Mouse (Mus musculus) heart, embryonic 10.5 days (tissue): Measurements from ENCODE around the gene Slco1a5. TPM values are rescaled to one million over a fixed set of nuclear protein-coding genes. Genes with fewer than 3 reads are reported as not detected.
A peak's percentile ranks its signal among the peaks of the same experiment; 100 is the strongest.

Experiments
- DNase-seq: peaks from one replicate; pipeline ENCODE4 v3.0.0-alpha.2; 2017; ENCODE audit warnings: low spot score
- H3K27ac ChIP-seq: fragments of 300-500 bp; sonication (generic); 2 replicates; pipeline ENCODE4 v1.5.1; 2016; ENCODE audit warnings: mild to moderate bottlenecking
- H3K27me3 ChIP-seq: fragments of 300-500 bp; sonication (generic); 2 replicates; pipeline ENCODE4 v1.6.1; 2016; ENCODE audit warnings: mild to moderate bottlenecking; ENCODE audit not compliant: poor library complexity, insufficient read depth, severe bottlenecking
- H3K36me3 ChIP-seq: fragments of 300-500 bp; sonication (generic); 2 replicates; pipeline ENCODE4 v1.6.1; 2016; ENCODE audit warnings: mild to moderate bottlenecking, moderate library complexity
- H3K4me1 ChIP-seq: fragments of 300-500 bp; sonication (generic); 2 replicates; pipeline ENCODE4 v1.6.1; 2016; ENCODE audit warnings: mild to moderate bottlenecking
- H3K4me3 ChIP-seq: fragments of 300-500 bp; sonication (generic); 2 replicates; pipeline ENCODE4 v1.5.1; 2016; ENCODE audit warnings: mild to moderate bottlenecking, moderate library complexity
- H3K9me3 ChIP-seq: fragments of 300-500 bp; sonication (generic); 2 replicates; pipeline ENCODE4 v1.6.1; 2016; ENCODE audit warnings: mild to moderate bottlenecking, moderate library complexity
- WGBS: fragments of 180-500 bp; shearing (Covaris S2); methylation state at CpG from one replicate; pipeline ENCODE4 v1.1.7; 2016; 5-methylcytosine and 5-hydroxymethylcytosine counted together
- polyA plus RNA-seq: library from polyadenylated mRNA; unstranded; fragments of >200 nt; fragmentation: Nextera tagmentation; extraction: Ambion mirVana; gene quantifications from 2 replicates; pipeline ENCODE4 v1.2.1, GENCODE M21; 2016

Slco1a5 gene
- polyA plus RNA-seq, 1 experiment from 2014 or later, result 0.08 TPM

DNA sequence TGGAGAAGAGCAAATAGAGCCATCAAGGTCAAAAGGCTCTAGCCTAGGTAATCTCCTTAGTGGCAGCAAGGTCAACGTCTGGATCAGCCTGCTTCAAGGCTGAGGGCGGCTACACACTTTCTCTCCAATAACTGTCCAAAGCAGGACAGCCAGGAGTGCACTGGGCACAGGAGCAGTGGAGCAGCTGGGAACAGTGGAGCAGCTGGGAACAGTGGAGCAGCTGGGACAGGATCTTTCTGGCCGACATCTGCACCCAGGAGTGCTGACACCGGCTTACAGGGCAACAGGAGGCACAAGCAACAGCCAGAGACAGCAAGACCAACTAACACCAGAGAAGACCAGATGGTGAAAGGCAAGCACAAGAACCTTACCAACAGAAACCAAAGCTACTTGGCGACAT lies 77.7 kb downstream of the Slco1a5 start:
- 74% methylated on average over 5 of the region's 5 CpGs for WGBS
- no peaks in the 10 kb centered on the region for H3K27me3 ChIP-seq
- H3K4me3 ChIP-seq, result no peak overlapping the region
- no peaks in the 10 kb centered on the region for H3K36me3 ChIP-seq
- H3K27ac ChIP-seq, result no peak overlapping the region
- no peak for DNase-seq
- H3K4me1 ChIP-seq, result no peaks in the 10 kb centered on the region
- no peaks in the 10 kb centered on the region for H3K9me3 ChIP-seq

DNA sequence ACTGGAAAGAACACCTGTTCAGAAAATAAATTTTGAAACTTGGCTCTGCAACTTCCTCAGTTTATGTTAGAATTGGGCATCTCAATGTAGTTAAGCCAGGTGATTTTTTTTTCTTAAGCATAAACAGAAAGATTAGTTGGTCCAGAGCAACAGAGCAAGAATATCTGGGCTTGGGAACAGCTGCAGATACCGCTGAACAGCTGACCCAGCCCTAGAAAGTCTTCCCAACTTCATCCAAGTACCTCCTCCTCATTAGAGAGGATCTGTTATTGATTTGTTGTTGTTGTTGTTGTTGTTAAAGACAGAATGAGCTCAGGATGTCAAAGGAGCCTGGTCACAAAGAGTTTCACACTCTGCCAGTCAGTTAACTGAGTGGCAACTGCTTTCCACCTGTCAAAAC lies 83.3 kb downstream of the Slco1a5 start:
- H3K4me1 ChIP-seq, result no peaks in the 10 kb centered on the region
- no peak overlapping the region for H3K4me3 ChIP-seq

DNA sequence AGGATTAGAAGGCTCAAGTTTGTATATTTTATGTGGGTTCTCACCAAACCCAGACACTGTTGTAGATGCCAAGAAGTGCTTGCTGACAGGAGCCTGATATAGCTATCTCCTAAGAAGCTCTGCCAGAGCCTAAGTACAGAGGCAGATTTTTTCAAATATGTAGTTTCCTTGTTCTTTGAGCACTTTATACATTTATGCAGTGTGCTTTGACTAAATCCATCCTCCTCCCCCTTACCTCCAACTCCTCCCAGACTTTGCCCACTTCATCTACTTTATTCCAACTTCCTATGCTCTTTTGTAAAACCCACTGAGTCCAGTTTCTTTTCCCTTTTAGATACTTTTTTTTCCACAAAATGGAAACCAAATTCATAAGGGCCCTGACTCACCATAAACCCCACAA lies 102.6 kb downstream of the Slco1a5 start:
- Histone ChIP-seq H3K27ac (no peak overlapping the region), H3K4me1 (no peaks in the 10 kb centered on the region), H3K9me3 (no peaks in the 10 kb centered on the region), H3K27me3 (no peaks in the 10 kb centered on the region), H3K4me3 (no peak overlapping the region), H3K36me3 (no peaks in the 10 kb centered on the region)
- no peak for DNase-seq

More for the DNA sequence above, 83.3 kb downstream of the Slco1a5 start:
- H3K36me3 ChIP-seq, result no peaks in the 10 kb centered on the region
- DNase-seq, result no peak
- WGBS, result 67% methylated on average over 1 of the region's 1 CpGs
- no peaks in the 10 kb centered on the region for H3K9me3 ChIP-seq
- no peak overlapping the region for H3K27ac ChIP-seq
- H3K27me3 ChIP-seq, result no peaks in the 10 kb centered on the region

DNA sequence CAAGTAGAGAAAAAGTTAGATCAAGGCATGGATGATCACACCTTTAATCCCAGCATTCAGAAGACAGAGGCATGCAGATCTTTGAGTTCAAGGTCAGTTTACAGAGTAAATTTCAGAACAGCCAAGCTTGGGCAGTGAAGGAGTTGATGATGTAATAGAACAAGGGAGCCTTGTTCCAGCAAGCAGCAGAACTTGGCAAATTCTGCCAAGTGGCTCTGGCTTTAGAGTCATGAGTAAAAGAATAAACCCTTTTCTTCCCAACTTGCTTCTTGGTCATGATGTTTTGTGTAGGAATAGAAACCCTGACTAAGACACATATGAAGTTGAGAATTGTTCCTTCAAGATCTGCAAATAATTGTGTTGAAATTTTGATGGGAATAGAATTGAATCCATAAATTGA lies 111.0 kb downstream of the Slco1a5 start:
- Histone ChIP-seq H3K4me1 (no peaks in the 10 kb centered on the region), H3K27me3 (no peaks in the 10 kb centered on the region), H3K4me3 (no peak overlapping the region), H3K9me3 (no peaks in the 10 kb centered on the region; the same call in 1 of the 2 replicates), H3K27ac (no peak overlapping the region), H3K36me3 (no peaks in the 10 kb centered on the region)
- DNase-seq, result no peak

DNA sequence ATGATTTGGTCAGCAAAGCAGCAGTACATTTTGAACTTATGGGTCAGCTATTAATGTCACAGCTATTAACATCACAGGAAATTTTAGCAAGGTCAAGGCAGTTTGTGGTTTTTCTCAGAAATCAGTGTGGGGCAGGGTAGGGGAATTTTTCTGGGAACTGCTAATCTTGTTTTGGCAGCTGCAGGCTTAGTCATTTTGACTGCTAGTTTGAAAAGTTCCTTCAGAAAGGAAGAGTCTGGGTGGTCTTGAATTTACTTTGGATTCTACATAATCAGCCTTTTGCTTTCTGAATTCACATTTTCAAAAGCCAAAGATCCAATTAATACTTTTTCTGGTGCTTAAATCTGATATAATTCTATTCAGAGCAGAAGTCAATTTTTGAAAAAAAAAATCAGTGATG lies 113.0 kb downstream of the Slco1a5 start:
- no peak for DNase-seq
- Histone ChIP-seq H3K36me3 (no peaks in the 10 kb centered on the region), H3K4me1 (no peaks in the 10 kb centered on the region), H3K4me3 (no peak overlapping the region), H3K27me3 (no peaks in the 10 kb centered on the region), H3K27ac (no peak overlapping the region), H3K9me3 (no peaks in the 10 kb centered on the region; the same call in 1 of the 2 replicates)

DNA sequence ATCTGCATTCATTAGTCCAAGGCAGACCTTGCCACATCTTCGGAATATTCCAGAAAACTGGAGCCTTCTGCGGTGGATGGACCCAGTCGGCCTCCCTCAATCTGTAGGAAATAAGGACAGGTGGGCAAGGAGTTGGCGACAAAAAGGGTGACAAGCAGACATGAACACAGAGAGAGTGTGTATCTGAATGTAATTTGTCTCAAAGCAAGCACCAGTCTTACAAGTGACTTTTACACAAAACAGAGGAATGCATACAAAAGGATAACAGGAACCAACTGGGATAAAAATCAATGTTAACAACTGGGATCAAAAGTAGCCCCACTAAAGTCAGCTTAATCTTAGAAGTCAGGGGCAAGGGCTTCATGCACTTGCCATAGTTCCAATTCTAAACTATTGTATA lies 114.4 kb downstream of the Slco1a5 start, which contains the start of gene Slco1a6:
Slco1a6 (minus strand) TSS at position 101 of the 400 bp plus-strand sequence.
- H3K9me3 ChIP-seq, result no peaks in the 10 kb centered on the region; the same call in 1 of the 2 replicates
- DNase-seq, result no peak
- no peak within 1 kb of the TSS for H3K4me3 ChIP-seq
- H3K4me1 ChIP-seq, result no peaks in the 10 kb centered on the region
- no peaks in the 10 kb centered on the region for H3K36me3 ChIP-seq
- 81% methylated on average over 4 of the region's 4 CpGs for WGBS
- no peaks in the 10 kb centered on the region for H3K27me3 ChIP-seq
- no peak within 1 kb of the TSS for H3K27ac ChIP-seq

DNA sequence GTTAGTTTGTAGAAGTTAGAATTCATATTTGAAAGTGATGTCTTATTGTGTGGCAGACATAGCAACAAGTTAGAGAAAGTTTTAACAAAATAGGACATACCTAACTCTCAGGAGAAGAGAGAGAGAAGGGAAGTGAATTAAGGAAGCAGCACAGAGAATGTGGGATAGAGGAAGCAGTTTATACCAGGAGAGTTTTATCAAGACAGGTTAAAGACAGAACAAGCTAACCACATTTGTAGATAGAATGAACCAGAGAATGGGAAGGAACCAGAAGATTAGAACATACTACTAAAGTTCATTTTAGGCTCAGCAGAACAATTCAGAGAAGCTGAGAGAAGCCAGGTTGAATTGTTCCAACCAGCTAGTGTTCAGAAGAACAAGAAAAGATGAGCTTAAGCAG lies 122.3 kb downstream of the Slco1a5 start:
- Histone ChIP-seq H3K9me3 (peaks cover 6% of the 10 kb centered on the region), H3K27ac (no peak overlapping the region), H3K36me3 (no peaks in the 10 kb centered on the region), H3K4me1 (no peaks in the 10 kb centered on the region), H3K27me3 (no peaks in the 10 kb centered on the region), H3K4me3 (no peak overlapping the region)
- no peak for DNase-seq

DNA sequence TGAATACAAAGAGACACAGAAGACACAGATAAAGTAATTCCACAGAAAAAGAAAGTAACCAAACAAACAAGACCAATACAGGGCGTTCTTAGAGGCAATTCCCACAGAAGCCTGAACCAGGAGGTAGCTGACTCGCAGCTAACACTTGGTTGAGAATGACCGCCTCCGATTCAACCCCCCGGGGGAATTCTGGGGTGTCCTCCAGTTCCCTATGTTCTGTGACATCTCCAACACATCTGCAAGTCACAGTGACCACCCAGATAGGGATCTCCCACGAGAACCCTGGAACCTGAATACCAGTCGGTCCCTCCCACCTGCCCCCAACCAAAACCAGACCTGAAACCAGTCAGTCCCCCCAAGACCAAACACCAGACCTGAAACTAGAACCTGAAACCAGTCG lies 128.5 kb downstream of the Slco1a5 start:
- no peak overlapping the region for H3K27ac ChIP-seq
- no peak overlapping the region for H3K4me3 ChIP-seq
- no peaks in the 10 kb centered on the region for H3K27me3 ChIP-seq
- DNase-seq, result peak; percentile 73
- H3K9me3 ChIP-seq, result no peaks in the 10 kb centered on the region
- H3K36me3 ChIP-seq, result no peaks in the 10 kb centered on the region
- WGBS, result 78% methylated on average over 8 of the region's 8 CpGs
- no peaks in the 10 kb centered on the region for H3K4me1 ChIP-seq

DNA sequence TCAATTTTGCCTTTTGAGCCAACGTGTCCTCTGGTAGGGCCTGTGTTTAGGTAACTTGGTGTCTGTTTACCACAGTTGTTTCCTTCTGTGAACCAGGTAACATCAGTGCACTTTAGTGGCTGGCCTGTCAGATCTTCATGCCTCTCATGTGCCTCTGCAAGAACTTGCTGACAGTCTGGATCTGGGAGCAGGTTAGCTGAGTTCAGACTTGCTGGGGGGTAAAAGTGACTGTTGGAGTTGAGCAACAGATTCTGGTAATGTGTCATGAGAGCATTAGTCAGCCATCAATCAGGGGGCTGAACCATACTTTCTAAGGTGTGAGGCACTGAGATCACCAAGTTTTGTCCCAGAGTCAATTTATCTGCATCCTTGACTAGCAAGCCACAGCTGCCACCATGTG lies 130.8 kb downstream of the Slco1a5 start:
- Histone ChIP-seq H3K4me3 (no peak overlapping the region), H3K36me3 (no peaks in the 10 kb centered on the region), H3K27ac (no peak overlapping the region), H3K27me3 (no peaks in the 10 kb centered on the region), H3K4me1 (no peaks in the 10 kb centered on the region), H3K9me3 (no peaks in the 10 kb centered on the region)
- 70% methylated on average over 1 of the region's 1 CpGs for WGBS
- DNase-seq, result no peak

DNA sequence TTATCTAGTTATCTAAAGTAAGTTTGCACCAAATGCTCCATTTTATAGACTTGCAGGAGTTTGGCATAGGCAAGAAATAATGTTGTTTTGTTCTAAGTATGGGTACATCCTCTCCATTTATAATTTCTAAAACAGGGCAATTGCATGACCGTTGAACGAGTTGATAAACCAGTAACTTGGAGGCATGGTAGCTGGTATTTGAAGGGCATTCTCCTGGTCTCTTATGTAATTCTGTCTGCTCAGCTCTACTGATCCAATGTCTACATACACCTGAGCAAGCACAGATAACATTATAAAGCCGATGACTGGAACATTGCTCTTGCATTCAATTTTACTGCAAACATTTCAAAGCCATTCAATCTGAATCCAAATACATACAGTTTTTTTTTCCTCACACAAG lies 135.4 kb downstream of the Slco1a5 start:
- no peaks in the 10 kb centered on the region for H3K4me1 ChIP-seq
- no peaks in the 10 kb centered on the region for H3K27me3 ChIP-seq
- H3K4me3 ChIP-seq, result no peak overlapping the region
- H3K27ac ChIP-seq, result no peak overlapping the region
- no peaks in the 10 kb centered on the region for H3K36me3 ChIP-seq
- no peaks in the 10 kb centered on the region for H3K9me3 ChIP-seq
- no peak for DNase-seq
- WGBS, result 84% methylated on average over 3 of the region's 3 CpGs

DNA sequence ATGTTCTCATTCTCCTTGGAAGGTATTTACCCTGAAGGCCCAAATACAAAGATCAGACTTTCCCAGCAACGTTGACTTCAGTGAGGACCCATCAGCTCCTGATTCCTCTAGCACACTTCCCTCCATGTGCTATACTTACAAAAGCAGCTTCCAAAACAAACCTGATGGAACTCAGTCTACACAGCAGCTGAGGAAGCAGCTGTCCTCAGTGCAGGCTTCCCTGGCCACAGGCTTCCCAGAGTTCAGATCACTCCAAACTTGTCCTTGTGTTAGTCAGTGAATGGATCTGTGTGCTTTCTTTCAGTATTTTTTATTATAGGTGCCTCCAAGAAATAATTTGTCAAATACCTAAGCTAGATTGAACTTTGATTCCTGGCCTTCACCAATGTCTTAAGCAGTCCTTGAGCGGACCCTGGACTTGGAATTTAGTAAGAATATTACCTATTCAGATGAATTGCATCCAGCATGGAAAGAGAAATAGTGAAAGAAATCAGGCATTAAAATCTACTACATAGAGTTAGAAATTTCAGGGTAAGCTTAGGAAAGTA lies 136.8 kb downstream of the Slco1a5 start:
- Histone ChIP-seq H3K4me1 (no peaks in the 10 kb centered on the region), H3K9me3 (no peaks in the 10 kb centered on the region), H3K27ac (no peak overlapping the region), H3K27me3 (no peaks in the 10 kb centered on the region), H3K4me3 (no peak overlapping the region), H3K36me3 (no peaks in the 10 kb centered on the region)
- DNase-seq, result no peak
- WGBS, result 69% methylated on average over 2 of the region's 2 CpGs

Other genes with a start within 250 kb of the Slco1a5 start
- not detected in 2 replicates for gene Slco1a6, start 114.5 kb downstream of the Slco1a5 start, polyA plus RNA-seq
- gene Iapp, start 24.6 kb downstream of the Slco1a5 start, polyA plus RNA-seq, result 1.0 TPM in 1 of 2 replicates, not detected in the other
- gene Pyroxd1, start 22.7 kb upstream of the Slco1a5 start, polyA plus RNA-seq, result 13.8 and 14.3 TPM in 2 replicates
- gene Recql, start 64.1 kb upstream of the Slco1a5 start, polyA plus RNA-seq, result 27.9 and 28.0 TPM in 2 replicates
- 100 and 102 TPM in 2 replicates for gene Golt1b, start 64.2 kb upstream of the Slco1a5 start, polyA plus RNA-seq
- 0.52 and 0.83 TPM in 2 replicates for gene Spx, start 90.5 kb upstream of the Slco1a5 start, polyA plus RNA-seq
- 0.05 and 1.4 TPM in 2 replicates for gene Gys2, start 150.1 kb upstream of the Slco1a5 start, polyA plus RNA-seq
- 470 and 619 TPM in 2 replicates for gene Ldhb, start 185.0 kb upstream of the Slco1a5 start, polyA plus RNA-seq
- gene Kcnj8, start 248.6 kb upstream of the Slco1a5 start, polyA plus RNA-seq, result 0.70 and 1.4 TPM in 2 replicates